Mouse (Mus musculus): ENCODE measurements around the gene Obscn.

- TF ChIP-seq CTCF (IDR thresholded peaks at IDR 0.05; ENCODE audit: extremely low read depth, insufficient read depth, insufficient read length, insufficient replicate concordance) (no peak), POLR2A (IDR thresholded peaks at IDR 0.05; ENCODE audit: low read depth, low read length) (no peak)
Measured at GRCm38 (mm10) chr11:58965001-58965760, 171.0 kb downstream of the Obscn start.

All from spleen, adult 2 months (tissue).